26 mouse cellular contexts compared by ENCODE assay signal in genomic region chr17:75539130-75539529, GRCm38 (mm10). TPM values are rescaled to one million over a fixed set of nuclear protein-coding genes. Genes with fewer than 3 reads are reported as not detected.
DNase-seq lines count a peak whose midpoint lies in the region; ATAC-seq and TF ChIP-seq lines count a peak whose summit lies in the region.
"Had no signal": no experiment of that assay in that cellular context is flagged by ENCODE, and none has a peak within 500 bp of the region (broad histone marks: within the 10 kb centered on the region; RNA-seq: fewer than 3 reads in every experiment).

No protein-coding gene starts in this region.

- H3K4me1 ChIP-seq in lung, postnatal 0 days (ENCODE audit: insufficient read depth, low read depth, low read length): no peaks in the 10 kb centered on the region
- H3K4me1 ChIP-seq in liver, adult 2 months (ENCODE audit: control insufficient read depth, insufficient read depth, low read length): peaks cover 6% of the 10 kb centered on the region
- H3K4me1 ChIP-seq in liver, embryonic 16.5 days (ENCODE audit: control insufficient read depth, low read depth, low read length): peaks cover 4% of the 10 kb centered on the region; the same call in 1 of the 2 replicates
- H3K4me1 ChIP-seq: forebrain, embryonic 12.5 days; limb, embryonic 13.5 days had no signal

- no peaks in the 10 kb centered on the region for H3K9me3 ChIP-seq in lung, postnatal 0 days (ENCODE audit: low read length)
- no peaks in the 10 kb centered on the region for H3K9me3 ChIP-seq in liver, embryonic 16.5 days (replicated peaks; ENCODE audit: control insufficient read depth, low read length)
- H3K9me3 ChIP-seq: embryonic facial prominence, embryonic 13.5 days; forebrain, embryonic 12.5 days; heart, embryonic 15.5 days; limb, embryonic 13.5 days had no signal

- no peaks in the 10 kb centered on the region for H3K36me3 ChIP-seq in lung, postnatal 0 days (ENCODE audit: insufficient read depth, low read length)
- H3K36me3 ChIP-seq in liver, adult 2 months (ENCODE audit: control insufficient read depth, insufficient read depth, low read length): peaks cover 18% of the 10 kb centered on the region
- H3K36me3 ChIP-seq in liver, embryonic 16.5 days (ENCODE audit: control insufficient read depth, insufficient read depth): peaks cover 7% of the 10 kb centered on the region

- H3K79me2 ChIP-seq in liver, adult 2 months (ENCODE audit: control insufficient read depth, insufficient read depth, low read length): no peaks in the 10 kb centered on the region

- no peak overlapping the region for H3K4me3 ChIP-seq in lung, postnatal 0 days (ENCODE audit: low read depth, low read length)
- no peak overlapping the region for H3K4me3 ChIP-seq in liver, adult 2 months (ENCODE audit: insufficient read depth, low read depth, low read length)
- H3K4me3 ChIP-seq in liver, embryonic 16.5 days (ENCODE audit: low read depth, low read length): no peak overlapping the region
- H3K4me3 ChIP-seq: embryonic facial prominence, embryonic 13.5 days; erythroblast, embryonic 14.5 days; forebrain, embryonic 12.5 days; heart, embryonic 15.5 days; layer of hippocampus, adult 2 months; limb, embryonic 13.5 days had no signal

- H3K27ac ChIP-seq in lung, postnatal 0 days (ENCODE audit: low read length): peak overlapping the region; percentile 26; the same call in 1 of the 2 replicates
- no peak overlapping the region for H3K27ac ChIP-seq in liver, adult 2 months (replicated peaks; ENCODE audit: insufficient read depth, low read depth, low read length)
- H3K27ac ChIP-seq in liver, embryonic 16.5 days (ENCODE audit: low read length): peak overlapping the region; percentile 33; the same call in 1 of the 2 replicates
- H3K27ac ChIP-seq: embryonic facial prominence, embryonic 13.5 days; forebrain, embryonic 12.5 days; heart, embryonic 15.5 days; hindbrain, embryonic 14.5 days; layer of hippocampus, adult 2 months; limb, embryonic 13.5 days had no signal

- WGBS in lung, postnatal 0 days: 39% methylated on average over 6 of the region's 6 CpGs
- 26% methylated on average over 6 of the region's 6 CpGs for WGBS in liver, adult 2 months
- WGBS in liver, embryonic 16.5 days (ENCODE audit: insufficient replicate concordance): 75% methylated on average over 6 of the region's 6 CpGs

- peak; percentile 36 for DNase-seq in lung, postnatal 0 days (ENCODE audit: low spot score)
- no peak for DNase-seq in lung, postnatal 25 days (ENCODE audit: low spot score)
- DNase-seq in liver, adult 2 months (ENCODE audit: extremely low read depth, low read depth, low spot score): peak; percentile 49
- DNase-seq in yolk sac, embryonic 10.5 days (ENCODE audit: low spot score): peak; percentile 82
- no peak for DNase-seq in frontal cortex, postnatal 14 days (ENCODE audit: low spot score in 2 of 2)
- DNase-seq: adrenal gland, postnatal 10 days; cerebellum, adult 2 months; cerebellum, postnatal 36 days; embryo, embryonic 11 days; gastrocnemius, postnatal 36 days; heart, postnatal 36 days; kidney, postnatal 25 days; layer of hippocampus, postnatal 36 days; right cerebral cortex, adult 18-20 months; thymus, postnatal 25 days had no signal

- peak; percentile 28; the same call in 1 of the 2 replicates for TF ChIP-seq EP300 in lung, postnatal 0 days (IDR thresholded peaks at IDR 0.05)

- ATAC-seq in lung, postnatal 0 days: peak; percentile 73
- ATAC-seq in liver, embryonic 16.5 days (ENCODE audit: low read depth): peak; percentile 83
- no peak for ATAC-seq in activated CD4-positive, CD25-positive, alpha-beta regulatory T cell, adult 4 months
- ATAC-seq: inflammation-experienced regulatory T-cells, adult 6 months had no signal

- TF ChIP-seq POLR2A in liver, adult 2 months (IDR thresholded peaks at IDR 0.05; ENCODE audit: extremely low read depth, insufficient read depth, low read length): no peak

- H3K4me2 ChIP-seq in lung, postnatal 0 days (replicated peaks; ENCODE audit: low read depth, low read length): no peak overlapping the region
- no peak overlapping the region for H3K4me2 ChIP-seq in liver, embryonic 16.5 days (ENCODE audit: low read depth, low read length)
- H3K4me2 ChIP-seq: embryonic facial prominence, embryonic 13.5 days; forebrain, embryonic 12.5 days; heart, embryonic 15.5 days; hindbrain, embryonic 14.5 days; limb, embryonic 13.5 days; midbrain, embryonic 11.5 days had no signal

- H3K27me3 ChIP-seq in lung, postnatal 0 days (replicated peaks; ENCODE audit: insufficient read depth, low read length): no peaks in the 10 kb centered on the region
- no peaks in the 10 kb centered on the region for H3K27me3 ChIP-seq in liver, adult 2 months (ENCODE audit: control insufficient read depth, insufficient read depth, low read length)
- H3K27me3 ChIP-seq in liver, embryonic 16.5 days (ENCODE audit: control insufficient read depth, insufficient read depth, low read depth, low read length): no peaks in the 10 kb centered on the region
- H3K27me3 ChIP-seq: embryonic facial prominence, embryonic 13.5 days; forebrain, embryonic 12.5 days; heart, embryonic 15.5 days; limb, embryonic 13.5 days had no signal

- no peak overlapping the region for H3K9ac ChIP-seq in lung, postnatal 0 days (replicated peaks; ENCODE audit: low read depth)
- no peak overlapping the region for H3K9ac ChIP-seq in liver, adult 2 months (ENCODE audit: low read depth, low read length)
- no peak overlapping the region for H3K9ac ChIP-seq in liver, embryonic 16.5 days (ENCODE audit: low read depth, low read length)
- H3K9ac ChIP-seq: embryonic facial prominence, embryonic 13.5 days; forebrain, embryonic 12.5 days; heart, embryonic 15.5 days; hindbrain, embryonic 14.5 days; limb, embryonic 13.5 days had no signal

- TF ChIP-seq CTCF in lung, postnatal 0 days (IDR thresholded peaks at IDR 0.05): no peak
- TF ChIP-seq CTCF in liver, adult 2 months (IDR thresholded peaks at IDR 0.05; ENCODE audit: low read depth, low read length): no peak

RNA-seq across cellular contexts. Expression of gene Fam98a, which starts 12.6 kb away (rescaled TPM):
- 11.6 and 11.8 TPM in 2 replicates for polyA plus RNA-seq in lung, postnatal 0 days (2015; fragmentation: Nextera tagmentation; extraction: Ambion mirVana)
- 11.8 and 12.7 TPM in 2 replicates for total RNA-seq in liver, adult 2 months (2014; rRNA removed)
- 6.1 and 7.6 TPM in 2 replicates for polyA plus RNA-seq in liver, adult 2 months (2012; rRNA removed)
- polyA plus RNA-seq in liver, embryonic 16.5 days (2015; fragmentation: Nextera tagmentation; extraction: Ambion mirVana): 10.7 and 11.1 TPM in 2 replicates
- 10 to 100 TPM; 13.2 to 15.3 TPM for polyA plus RNA-seq in activated CD4-positive, CD25-positive, alpha-beta regulatory T cell, adult 4 months (2017; shearing (Covaris generic))

Comparison
In these comparisons a context has a peak if more than half of its experiments do, and no peak if none do; other contexts are left out.
1. DNase-seq: peak in lung, postnatal 0 days (single experiment), liver, adult 2 months (single experiment) and yolk sac, embryonic 10.5 days (single experiment); none in lung, postnatal 25 days (single experiment) and frontal cortex, postnatal 14 days (0 of 2).